Mouse (Mus musculus) adrenal gland, postnatal 4 days (tissue): ENCODE measurements around the gene Ehf. TPM values are rescaled to one million over a fixed set of nuclear protein-coding genes. Genes with fewer than 3 reads are reported as not detected.

Source experiments
- DNase-seq, 2 experiments: peaks; one replicate each; pipeline ENCODE4 v3.0.0; 2021 to 2022; ENCODE audit warnings: low spot score in 2 of 2, mixed read lengths in 2 of 2
- long read RNA-seq, 2 experiments: library from polyadenylated mRNA; stranded (forward); transcript quantifications; one replicate each; pipeline ENCODE4 v2.0.0; 2021
- total RNA-seq, 2 experiments: library from RNA; stranded (reverse); gene quantifications; 2 replicates each; pipeline ENCODE4 v1.2.3; 2021

The Ehf gene
- 1 to 10 TPM in 1 of 2 experiments, not detected in 1; 4.7 TPM for total RNA-seq
- long read RNA-seq, experiment 1 = 0 reads
- long read RNA-seq, experiment 2, full-length matches to known transcripts = 1 of 2 reads
- long read RNA-seq, experiment 2, partial matches to known transcripts = 1 of 2 reads
- long read RNA-seq, experiment 2, other reads (novel, unspliced or antisense) = 0 of 2 reads

DNA sequence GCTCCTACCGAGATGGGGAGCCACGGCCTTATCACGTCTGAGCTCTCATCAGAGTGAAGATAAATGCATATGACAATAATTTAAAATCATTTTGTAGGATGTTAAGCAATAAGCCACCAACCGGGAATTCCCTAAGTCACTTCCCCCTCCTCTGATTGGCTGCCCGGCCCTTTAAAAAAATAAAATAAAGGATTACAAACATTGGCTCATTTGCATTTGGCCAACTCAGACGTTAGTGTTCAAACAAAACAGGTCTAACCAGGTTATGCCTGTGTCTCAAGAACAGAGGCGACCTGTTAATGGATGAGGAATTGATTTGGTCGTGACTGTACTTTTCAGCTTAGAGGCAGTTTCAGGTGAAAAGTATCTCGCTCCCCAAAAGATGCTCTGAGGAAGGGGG lies at the start of gene Ehf:
TSS of gene Ehf (minus strand) at position 147 of the 400 bp plus-strand sequence.
- DNase-seq = no peak

GRCm38 (mm10) chr2:103347417-103347891 lies 44.4 kb upstream of the Ehf start:
- DNase-seq = peak in 1 of 2 experiments; percentile 15

- no peak for DNase-seq
Measured at GRCm38 (mm10) chr2:103346751-103347289, 43.7 kb upstream of the Ehf start.

DNA sequence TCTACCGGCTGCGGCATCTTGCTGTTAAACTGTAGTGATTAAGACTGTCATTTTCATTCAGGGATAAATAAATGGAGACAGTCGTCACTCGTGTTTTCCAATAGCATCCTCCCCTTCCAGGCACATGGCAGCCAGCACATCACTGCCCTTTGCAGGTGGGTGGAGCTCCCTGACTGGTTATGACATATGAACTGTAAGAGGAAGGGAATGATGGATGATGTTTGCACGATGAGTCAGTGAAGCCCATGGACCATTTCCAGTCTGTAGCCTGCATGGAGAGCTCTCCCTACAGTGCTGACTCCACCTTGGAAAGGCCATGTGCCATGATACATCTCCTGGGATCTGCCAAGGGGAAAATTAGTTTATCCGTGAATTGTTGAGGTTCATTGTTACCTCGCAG lies 40.5 kb upstream of the Ehf start:
- no peak for DNase-seq

- DNase-seq = no peak
Measured at GRCm38 (mm10) chr2:103342123-103342522, 39.0 kb upstream of the Ehf start.

DNA sequence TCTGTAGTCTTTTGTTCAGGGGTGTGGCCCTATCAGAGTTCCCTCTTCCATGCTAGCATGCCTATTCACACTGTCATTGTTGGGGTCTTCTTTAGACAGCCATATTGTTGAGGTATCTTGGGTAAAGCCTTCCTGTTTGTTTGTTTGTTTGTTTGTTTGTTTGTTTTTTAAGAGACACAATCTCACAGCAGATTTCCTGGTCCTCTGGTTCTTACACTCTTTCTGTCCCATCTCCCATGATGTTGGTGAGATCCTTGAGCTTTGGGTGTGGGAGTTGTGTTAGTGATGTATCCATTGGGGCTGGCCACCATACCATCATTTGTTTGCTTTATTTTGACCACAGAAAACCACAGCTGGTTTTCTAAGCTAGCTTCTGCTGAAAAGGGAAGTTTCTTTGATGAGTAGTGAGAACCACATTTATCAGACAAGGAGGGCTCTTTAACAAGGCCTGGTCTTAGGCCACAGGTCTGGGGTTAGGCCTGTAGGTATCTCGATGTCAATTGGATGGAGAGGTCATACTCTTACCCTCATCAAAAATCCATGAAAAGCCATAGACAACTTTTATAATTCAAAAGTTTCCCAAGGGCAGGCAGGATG lies 38.4 kb upstream of the Ehf start:
- no peak for DNase-seq

DNA sequence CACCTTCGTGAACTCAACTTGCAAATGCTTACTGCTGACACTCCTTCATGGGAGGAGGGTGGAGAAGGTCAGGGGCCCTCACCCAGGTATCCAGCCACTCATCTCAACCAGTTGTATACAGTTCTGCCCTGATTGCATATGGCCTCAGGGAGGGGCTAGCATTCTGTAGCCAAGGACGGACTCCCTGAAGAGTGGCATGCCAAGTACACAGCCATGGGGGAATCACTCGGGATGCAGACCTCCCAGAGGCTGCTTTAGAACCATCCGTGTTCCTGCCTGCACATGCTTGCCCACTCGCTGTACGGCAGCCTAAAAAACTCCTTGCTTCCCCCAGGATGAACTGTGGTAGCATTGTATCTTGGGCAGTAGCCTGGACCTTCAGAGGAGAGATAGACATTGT lies 35.6 kb upstream of the Ehf start:
- DNase-seq = no peak

GRCm38 (mm10) chr2:103337370-103337769 lies 34.3 kb upstream of the Ehf start:
- no peak for DNase-seq

GRCm38 (mm10) chr2:103336621-103337020 lies 33.5 kb upstream of the Ehf start:
- no peak for DNase-seq

DNA sequence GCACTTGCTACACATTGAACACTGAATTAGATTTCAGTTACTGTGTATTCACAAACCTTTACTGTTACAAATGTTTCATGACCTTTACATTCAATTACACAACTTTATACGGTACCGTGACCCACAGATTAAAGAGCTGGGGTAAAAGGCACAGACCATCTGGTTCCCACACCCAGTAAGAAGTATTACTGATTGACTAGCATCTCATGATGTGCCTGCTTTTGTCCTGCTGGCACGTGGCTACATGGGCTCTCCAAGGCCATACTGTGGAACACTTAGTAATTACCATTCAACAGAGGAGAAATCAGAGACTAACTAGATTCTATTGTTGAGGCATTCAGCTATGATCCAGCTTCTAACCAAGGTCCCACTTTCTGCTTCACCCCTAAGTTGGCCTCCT lies 32.9 kb upstream of the Ehf start:
- DNase-seq = no peak

DNA sequence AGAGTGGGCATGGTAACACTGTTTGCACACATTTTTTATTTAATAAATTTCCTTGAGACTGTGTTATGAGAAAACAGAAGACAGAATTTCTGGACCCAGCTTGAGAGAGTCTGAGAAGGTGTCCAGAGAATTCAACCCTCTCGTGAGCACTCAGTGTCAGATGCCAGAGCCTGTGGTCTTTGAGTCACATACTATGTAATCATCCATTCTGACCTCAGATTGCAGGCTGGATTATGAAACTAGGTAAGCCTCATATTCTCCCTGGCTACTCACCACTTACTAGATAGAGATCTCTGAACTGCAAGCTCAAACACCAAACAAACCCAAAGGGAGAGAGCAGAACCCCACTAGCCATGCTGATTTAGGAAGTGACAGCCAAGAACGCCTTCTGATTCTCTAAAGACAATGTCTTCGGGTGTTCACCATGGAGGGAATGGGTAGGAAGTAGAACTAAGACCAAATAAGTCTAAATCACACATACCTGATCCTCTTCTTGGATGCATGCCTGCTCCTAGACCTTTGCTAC lies 28.7 kb upstream of the Ehf start:
- no peak for DNase-seq

- no peak for DNase-seq
Measured at GRCm38 (mm10) chr2:103328731-103329130, 25.7 kb upstream of the Ehf start.

GRCm38 (mm10) chr2:103325301-103326048 lies 22.4 kb upstream of the Ehf start:
- DNase-seq = no peak

DNA sequence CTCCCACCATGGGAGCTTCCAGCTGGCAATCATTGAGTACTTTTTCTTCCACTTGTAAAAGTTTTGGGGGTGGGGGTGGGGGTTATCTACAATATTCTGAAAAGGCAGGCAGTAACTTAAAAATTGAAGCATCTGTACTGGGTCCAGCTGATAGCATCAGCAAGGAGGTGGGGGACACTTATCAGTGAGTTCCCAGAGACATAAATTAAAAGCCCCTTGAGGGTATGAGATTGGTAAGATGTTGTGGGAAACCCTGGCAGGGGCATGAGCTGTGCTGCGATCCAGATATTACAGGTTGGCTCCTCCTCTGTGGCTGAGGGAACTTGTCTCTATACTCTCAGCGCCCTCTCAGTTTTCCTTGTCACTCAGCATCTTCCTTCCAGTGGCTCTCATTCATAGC lies 21.2 kb upstream of the Ehf start:
- no peak for DNase-seq

GRCm38 (mm10) chr2:103322171-103322570 lies 19.1 kb upstream of the Ehf start:
- no peak for DNase-seq

- no peak for DNase-seq
Measured at GRCm38 (mm10) chr2:103321638-103322037, 18.6 kb upstream of the Ehf start.

DNA sequence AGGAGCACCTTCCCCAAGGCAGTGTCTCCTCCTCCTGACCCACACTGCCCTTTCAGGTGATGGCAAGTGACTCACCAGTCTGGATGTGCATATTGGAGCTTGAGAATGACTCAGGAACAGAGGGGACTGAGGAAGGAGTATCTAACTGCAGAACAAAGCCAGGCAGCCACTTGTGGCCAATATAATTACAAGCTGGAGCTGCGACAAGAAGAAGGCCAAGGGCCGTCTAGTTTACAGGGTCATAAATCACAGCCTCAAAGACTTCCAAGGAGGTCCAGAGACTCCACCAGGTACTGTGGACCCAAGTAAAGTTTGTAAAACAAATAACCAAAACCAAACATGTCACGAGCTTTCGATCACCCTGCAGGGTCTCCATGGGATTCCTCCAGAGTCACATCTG lies 10.9 kb upstream of the Ehf start:
- DNase-seq = no peak

GRCm38 (mm10) chr2:103312640-103313039 lies 9.6 kb upstream of the Ehf start:
- DNase-seq = no peak

DNA sequence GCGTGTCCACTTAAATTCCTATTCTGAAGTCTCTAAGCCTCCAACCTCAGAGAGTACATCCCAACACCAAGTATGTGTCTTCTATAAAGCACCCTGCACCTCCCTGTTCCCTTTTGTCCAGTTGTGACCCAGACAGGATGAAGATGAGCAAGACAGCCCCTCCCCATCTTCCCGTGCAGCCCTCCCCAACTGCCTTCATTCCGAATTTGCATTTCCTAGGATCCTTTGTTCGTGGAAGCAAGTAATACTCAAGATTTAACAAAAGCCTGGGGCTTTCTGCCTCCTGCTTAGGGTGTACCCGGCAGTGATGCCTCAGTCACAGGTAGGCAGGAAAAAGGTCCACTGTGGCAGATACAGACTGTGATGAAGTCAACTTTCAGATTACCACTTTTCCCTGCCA lies 7.6 kb upstream of the Ehf start:
- no peak for DNase-seq

GRCm38 (mm10) chr2:103306686-103307085 lies 3.6 kb upstream of the Ehf start:
- DNase-seq = no peak

- no peak for DNase-seq
Measured at GRCm38 (mm10) chr2:103302669-103303068, 409 bp downstream of the Ehf start.
